Mouse (Mus musculus) layer of hippocampus, postnatal 25 days (tissue): ENCODE results near the gene Me3. TPM values are rescaled to one million over a fixed set of nuclear protein-coding genes. Genes with fewer than 3 reads are reported as not detected.

Experiments used
- DNase-seq, 2 experiments: peaks; one replicate each; pipeline ENCODE4 v3.0.0; 2022; ENCODE audit warnings: mixed read lengths in 2 of 2, low spot score in 1 of 2; ENCODE audit errors: extremely low spot score in 1 of 2
- total RNA-seq, 2 experiments: library from RNA; stranded (reverse); gene quantifications; 2 replicates each; pipeline ENCODE4 v1.2.3; 2021

The Me3 gene
- total RNA-seq, 2 experiments from 2014 or later, result 85.8 to 90.6 TPM

- DNase-seq, result no peak
Measured at GRCm38 (mm10) chr7:89803966-89804365, 171.8 kb downstream of the Me3 start.

- no peak for DNase-seq
Measured at GRCm38 (mm10) chr7:89809400-89809799, 177.2 kb downstream of the Me3 start.

GRCm38 (mm10) chr7:89828436-89829065 is 196.4 kb downstream of the Me3 start:
- no peak for DNase-seq

GRCm38 (mm10) chr7:89829201-89829600 is 197.0 kb downstream of the Me3 start:
- DNase-seq, result no peak

DNA sequence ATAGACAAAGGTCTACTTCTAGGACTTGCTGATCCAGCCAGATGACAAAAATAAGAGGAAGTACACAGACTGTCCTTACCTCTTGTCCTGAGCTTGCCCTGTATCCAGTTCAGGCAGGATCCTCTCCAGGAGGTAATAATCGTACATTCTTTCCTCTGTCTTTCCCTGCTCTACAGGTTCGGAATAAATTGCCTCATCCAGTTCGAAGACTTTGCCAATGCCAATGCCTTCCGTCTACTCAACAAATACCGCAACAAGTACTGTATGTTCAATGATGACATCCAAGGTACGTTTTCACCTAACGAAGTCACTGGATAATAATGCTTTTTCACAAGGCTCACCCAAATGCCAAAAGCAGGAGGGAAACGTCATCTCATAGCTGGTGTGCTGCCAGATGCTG is 201.3 kb downstream of the Me3 start:
- no peak for DNase-seq

DNA sequence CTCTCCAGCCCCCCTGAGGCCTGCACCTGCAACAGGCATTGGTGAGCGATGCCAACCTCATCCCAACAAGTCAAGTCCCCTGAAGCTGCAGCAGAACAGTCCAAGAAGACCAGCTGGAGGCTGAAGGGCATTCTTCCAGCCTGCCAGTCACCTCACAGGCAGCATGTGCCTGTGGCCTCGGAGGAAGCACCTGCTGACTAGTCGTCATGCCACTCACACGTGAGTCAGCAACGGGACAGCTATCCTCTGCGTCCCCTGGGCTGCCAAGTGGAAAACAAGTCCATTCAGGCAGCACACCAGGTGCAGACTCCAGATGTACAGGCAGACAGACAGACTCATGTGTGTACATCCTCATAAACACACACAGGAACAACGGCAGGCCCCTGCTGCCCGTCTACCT is 203.4 kb downstream of the Me3 start:
- DNase-seq, result no peak

DNA sequence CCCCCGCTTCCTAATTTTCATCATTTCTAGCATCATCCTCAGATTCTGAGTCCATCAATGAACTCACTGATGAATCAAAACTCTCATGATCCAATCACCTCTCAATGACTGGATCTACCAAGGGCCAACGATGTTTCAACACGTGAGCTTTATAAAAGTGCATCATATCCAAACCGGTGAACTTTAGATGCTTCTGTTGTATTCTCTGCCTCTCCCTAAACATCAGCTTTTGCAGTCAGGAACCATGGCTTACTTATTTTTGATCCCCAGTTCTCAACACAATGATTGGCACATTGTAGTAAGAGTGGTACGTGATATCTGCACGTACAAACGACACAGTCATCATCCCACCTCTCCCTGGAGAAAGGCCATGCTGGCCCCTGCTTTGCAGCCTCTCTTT is 204.5 kb downstream of the Me3 start:
- DNase-seq, result no peak

DNA sequence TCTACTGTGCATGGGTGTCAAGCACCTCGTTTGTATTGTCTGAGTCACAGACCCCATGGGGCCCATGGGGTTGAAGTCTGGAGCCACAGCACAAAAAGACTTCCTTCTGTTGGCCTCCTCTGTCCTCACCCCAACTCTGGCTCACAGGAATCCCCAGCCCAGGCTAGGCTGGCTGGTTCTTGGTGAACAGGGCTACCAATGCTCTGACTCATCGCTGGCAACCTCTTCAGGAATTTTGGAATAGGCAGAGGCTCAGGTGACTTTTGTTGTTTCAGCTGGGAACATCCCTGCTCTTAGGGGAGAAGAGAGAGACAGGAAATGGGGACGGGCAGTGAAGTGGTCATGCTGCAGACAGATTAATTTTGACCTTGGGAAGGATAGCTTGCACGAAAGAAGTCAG is 205.6 kb downstream of the Me3 start:
- DNase-seq, result no peak

DNA sequence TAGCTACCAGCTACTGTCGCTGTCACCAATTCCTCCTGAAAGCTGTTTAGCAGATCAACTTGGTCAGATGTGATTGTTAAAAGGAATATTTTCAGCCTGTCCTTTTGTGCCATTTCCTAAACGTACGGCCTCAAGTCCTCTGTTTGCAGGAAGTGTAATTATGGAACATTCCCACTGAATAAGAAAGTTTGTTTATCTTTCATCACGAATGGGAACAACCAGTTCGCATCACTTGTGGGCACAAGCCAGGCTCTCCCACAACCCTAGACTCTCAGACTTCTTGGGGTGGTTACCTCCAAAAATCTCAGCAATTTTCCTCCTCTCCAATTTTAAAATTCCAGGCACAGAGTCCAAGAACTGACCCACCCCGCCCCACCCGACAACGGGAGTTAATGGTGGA is 207.5 kb downstream of the Me3 start:
- no peak for DNase-seq

- DNase-seq, result peak; percentile 72 to 89
Measured at GRCm38 (mm10) chr7:89841670-89842403, 209.6 kb downstream of the Me3 start.

DNA sequence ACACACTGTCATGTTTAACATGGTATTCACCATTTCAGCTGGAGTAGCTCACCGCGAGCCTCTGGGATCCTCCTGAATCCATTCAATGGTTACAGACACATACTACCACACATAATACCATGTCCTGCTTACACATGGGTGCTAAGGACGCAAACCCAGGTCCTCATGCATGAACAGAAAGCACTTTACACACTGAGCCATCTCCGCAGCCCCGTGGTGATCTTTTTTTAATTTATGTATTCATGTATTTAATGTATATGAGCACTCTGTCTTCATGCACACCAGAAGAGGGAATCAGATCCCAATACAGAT is 210.2 kb downstream of the Me3 start:
- DNase-seq, result no peak

- DNase-seq, result no peak
Measured at GRCm38 (mm10) chr7:89843121-89843520, 210.9 kb downstream of the Me3 start.

DNA sequence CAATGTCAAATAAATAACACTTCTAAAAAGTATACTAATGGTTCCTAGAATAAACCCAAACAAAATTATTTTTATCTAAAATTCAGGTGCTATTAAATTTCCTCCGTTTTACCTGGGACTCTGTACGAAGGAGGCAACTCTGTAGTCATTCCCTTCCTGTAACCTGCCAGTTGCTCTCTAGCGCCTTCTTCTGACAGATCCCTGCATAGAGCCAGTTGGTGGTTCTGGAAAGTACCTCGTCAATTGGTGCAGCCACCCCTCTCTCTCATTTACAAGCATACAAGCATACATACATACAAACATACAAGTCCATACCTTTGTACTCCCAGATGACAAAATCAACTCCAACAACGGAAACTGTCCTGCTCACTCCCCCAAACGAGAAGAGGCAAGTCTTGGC is 211.3 kb downstream of the Me3 start:
- DNase-seq, result peak in 1 of 2 experiments; percentile 34

DNA sequence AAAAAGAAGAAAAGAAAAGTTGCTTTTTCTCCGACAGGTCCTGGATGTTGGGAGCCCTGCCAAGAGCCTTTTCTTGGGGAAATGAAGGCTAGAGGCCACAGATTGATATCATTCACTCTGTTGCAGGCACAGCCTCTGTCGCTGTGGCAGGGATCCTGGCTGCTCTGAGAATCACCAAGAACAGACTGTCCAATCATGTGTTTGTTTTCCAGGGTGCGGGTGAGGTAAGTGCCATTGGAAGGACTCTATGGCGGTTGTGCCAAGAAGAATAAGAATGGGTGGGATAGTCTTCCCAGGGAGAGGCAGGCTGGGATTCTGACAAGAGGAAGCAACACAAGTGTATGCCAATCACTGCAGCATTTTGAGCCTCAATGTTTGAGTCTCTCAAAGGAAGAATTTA is 213.5 kb downstream of the Me3 start:
- DNase-seq, result no peak

GRCm38 (mm10) chr7:89850510-89850909 is 218.3 kb downstream of the Me3 start:
- DNase-seq, result no peak

DNA sequence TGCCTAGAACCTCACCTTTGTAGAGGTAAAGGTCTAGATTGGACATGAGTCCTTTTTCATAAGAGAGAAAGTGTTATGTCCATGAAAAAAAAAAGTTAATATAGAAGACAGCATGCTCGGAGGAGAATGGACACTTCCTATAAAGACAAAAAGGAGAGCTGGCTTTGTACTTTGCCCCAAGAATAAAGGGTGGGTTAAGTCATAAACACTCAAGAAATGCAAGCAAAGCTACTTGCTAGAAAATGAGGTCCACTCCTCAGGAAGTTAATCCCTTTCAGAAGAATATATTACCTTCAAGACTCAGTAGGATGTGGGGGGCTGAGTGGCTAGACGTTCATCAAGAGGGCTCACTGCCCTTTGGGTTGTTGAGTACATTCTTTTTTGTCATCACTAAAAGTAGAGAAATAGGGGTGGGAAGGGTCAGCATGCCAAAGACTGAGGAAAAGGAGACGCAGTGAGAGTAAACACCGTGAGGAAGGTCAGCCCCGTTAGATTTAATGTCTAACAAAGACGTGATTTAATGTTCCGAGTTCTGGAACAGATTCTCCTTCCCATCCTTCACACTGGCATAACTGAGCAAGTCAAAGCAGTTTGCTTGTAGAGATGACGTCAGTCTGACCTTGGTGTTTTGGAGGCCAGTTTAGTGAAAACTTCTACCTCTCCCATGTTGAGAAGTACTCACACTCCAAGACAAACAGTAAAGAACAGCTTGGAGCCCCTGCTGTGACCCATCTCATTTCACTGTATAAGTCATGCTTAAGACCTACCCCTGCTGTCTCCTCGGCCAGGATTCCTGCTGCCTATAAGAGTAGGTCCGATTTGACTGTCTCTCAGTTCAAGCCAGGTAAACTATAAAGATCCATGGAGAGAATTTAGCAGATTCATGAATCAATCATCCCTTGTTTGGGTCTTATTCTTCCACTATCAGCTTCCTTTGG is 220.2 kb downstream of the Me3 start:
- DNase-seq, result no peak

GRCm38 (mm10) chr7:89853131-89853530 is 220.9 kb downstream of the Me3 start:
- no peak for DNase-seq

GRCm38 (mm10) chr7:89855196-89855595 is 223.0 kb downstream of the Me3 start:
- DNase-seq, result no peak

DNA sequence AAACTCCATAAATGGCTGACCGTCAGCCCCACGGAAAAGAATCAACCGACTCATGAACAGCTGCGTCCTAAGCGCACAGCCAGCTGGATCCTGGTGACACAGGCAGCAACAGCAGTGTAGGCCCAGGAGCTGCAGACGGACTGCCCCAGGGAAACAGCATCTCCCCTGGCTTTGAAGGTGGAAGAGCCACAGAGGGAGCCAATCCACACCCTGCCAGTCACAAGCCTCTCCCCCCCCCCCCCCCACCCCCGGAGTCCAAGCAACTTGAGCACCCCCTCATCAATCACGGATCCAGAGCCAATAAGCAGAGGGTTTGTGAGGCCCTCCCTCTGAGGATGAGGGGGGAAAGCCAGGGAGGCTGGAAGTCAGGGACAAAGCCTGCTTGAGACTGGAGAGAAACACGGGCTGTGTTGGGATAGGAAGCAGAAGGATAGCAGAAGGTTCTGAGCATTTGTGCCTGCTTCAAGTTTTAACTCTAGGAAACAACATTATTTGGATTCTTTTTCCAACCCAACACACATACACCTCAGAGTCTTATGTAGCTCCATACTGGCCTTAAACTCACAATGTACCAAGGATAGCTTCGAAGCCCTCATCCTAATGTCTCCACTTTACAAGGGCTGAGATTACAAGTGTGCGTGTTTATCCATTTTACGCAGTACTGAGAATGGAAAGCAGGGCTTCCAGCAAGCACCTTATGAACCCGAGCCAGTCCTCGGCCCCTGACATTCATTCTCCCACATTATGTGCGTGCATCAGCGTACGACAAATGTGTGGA is 224.4 kb downstream of the Me3 start:
- no peak for DNase-seq

- DNase-seq, result no peak
Measured at GRCm38 (mm10) chr7:89864769-89865168, 232.6 kb downstream of the Me3 start.

GRCm38 (mm10) chr7:89867221-89867620 is 235.0 kb downstream of the Me3 start:
- no peak for DNase-seq
